Mouse (Mus musculus): ENCODE measurements around the gene Hbq1b.
"Not testable (repeated sequence)": the region's sequence is repeated elsewhere in the genome, so short reads cannot be mapped to it uniquely, and the experiment has no call there.

Hbq1b gene

GRCm38 (mm10) chr11:32267964-32268363 lies 18.8 kb upstream of the Hbq1b start:
- DNase-seq (ENCODE audit: low spot score), result no peak

GRCm38 (mm10) chr11:32268952-32269351 lies 17.8 kb upstream of the Hbq1b start:
- DNase-seq (ENCODE audit: low spot score), result peak; percentile 86

DNA sequence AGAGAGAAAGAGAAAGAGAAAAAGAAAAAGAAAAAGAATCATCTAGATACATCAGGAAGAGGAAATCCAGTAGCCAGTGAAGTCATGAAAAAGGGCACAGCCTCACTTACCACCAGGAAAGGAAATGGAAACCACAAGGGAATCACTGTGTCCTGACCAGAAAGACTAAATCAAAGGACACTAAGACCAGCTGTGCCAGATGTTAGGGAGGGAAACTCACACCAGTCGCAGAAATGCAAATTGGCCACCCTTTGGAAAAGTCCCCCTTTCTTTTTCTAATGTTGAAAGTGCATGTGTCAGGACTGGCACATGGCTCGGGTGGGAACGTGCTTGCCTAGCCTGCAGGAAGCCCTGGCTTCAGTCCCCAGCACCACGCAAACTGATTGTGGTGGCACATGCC lies 15.6 kb upstream of the Hbq1b start:
- DNase-seq (ENCODE audit: low spot score), result no peak

- no peak for DNase-seq (ENCODE audit: low spot score)
Measured at GRCm38 (mm10) chr11:32276347-32276746, 10.4 kb upstream of the Hbq1b start, which contains the start of gene Hba-x. Hba-x (plus strand) TSS chr11:32276400.

- no peak for DNase-seq (ENCODE audit: low spot score)
Measured at GRCm38 (mm10) chr11:32277736-32278457, 8.9 kb upstream of the Hbq1b start.

- no peak for DNase-seq (ENCODE audit: low spot score)
Measured at GRCm38 (mm10) chr11:32278458-32278957, 8.3 kb upstream of the Hbq1b start.

- no peak for DNase-seq (ENCODE audit: low spot score)
Measured at GRCm38 (mm10) chr11:32280646-32281045, 6.1 kb upstream of the Hbq1b start.

DNA sequence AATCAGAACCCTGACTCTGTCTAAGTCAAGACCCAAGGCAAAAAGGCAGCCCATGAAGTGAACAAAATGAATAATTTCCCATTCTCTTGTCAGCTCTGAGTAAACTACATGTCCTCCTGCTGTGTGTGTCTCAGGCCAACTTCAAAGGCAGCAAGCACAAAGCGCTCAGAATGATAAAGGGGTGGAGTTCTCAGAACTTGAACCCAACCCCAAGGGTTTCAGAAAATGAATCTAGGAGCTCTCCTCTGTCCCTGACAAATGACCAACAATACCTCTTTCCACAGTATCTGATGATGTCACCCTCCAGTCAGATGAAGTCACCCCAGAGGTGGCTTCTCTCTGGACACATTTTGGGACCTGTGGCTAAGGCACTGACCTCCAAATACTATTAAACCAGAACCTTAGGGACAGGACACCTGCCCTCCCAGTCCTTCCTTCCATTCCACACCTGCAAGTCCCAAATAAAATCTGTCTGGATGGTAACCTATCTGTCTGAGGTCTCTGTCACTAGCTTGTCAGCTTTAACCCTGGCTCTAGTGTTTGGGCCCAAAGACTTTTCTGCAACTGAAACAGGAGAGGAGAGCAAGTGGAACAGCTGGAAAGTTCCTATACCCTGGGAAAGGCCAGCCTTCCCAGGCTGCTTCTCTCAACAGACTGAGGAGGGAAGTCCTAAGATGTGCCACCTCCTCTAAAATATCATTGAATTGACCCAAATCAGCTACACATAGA lies 5.2 kb upstream of the Hbq1b start:
- DNase-seq (ENCODE audit: low spot score), result no peak

DNA sequence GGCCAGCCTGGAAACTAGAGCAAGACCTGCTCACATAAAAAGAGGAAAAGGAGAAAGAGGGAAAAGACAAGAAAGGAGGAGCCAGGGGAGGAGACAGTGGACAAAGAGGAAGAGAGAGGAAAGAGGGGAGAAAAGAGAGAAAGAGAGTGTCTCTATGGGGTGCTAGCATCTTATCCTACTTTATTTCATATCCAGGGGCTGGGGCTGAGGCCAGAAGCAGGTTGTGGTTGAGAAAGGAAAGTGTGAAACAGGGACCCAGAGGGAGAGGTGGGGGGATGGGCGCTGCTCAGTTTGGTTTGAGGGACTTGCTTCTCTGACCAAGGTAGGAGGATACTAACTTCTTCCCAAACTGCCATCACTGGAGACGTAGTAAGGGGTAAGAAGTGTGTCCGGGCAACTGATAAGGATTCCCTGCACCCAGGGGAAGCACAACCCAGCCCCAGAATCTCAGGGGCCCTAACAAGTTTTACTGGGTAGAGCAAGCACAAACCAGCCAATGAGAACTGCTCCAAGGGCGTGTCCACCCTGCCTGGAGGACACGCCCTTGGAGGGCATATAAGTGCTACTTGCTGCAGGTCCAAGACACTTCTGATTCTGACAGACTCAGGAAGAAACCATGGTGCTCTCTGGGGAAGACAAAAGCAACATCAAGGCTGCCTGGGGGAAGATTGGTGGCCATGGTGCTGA lies 3.5 kb upstream of the Hbq1b start, which contains the start of gene Hba-a1:
Gene Hba-a1, plus strand, starts transcription at position 421 of the 687 bp plus-strand sequence.
- peak; percentile 71 for DNase-seq (ENCODE audit: low spot score)

DNA sequence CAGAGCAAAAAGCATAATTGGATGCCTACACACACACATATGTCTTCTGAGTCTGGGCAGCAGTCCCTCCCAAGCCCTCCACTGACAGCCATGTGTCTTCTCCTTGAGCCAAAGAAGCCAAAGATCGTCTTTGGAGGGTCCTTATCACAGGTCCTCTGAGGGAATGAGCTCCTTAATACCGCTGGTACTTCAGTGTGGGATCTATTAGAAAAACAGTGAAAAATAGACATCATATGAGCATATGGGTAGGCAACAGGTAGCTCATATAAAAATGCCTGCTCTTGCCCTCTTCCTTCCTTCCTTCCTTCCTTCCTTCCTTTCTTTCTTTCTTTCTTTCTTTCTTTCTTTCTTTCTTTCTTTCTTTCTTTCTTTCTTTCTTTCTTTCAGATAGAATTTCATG lies 2.2 kb upstream of the Hbq1b start:
- peak; percentile 81 for DNase-seq (ENCODE audit: low spot score)

GRCm38 (mm10) chr11:32285031-32285775 lies 1.6 kb upstream of the Hbq1b start:
- DNase-seq (ENCODE audit: low spot score), result peak; percentile 89

- not testable (repeated sequence) for DNase-seq (ENCODE audit: low spot score)
Measured at GRCm38 (mm10) chr11:32285887-32286286, 878 bp upstream of the Hbq1b start.

DNA sequence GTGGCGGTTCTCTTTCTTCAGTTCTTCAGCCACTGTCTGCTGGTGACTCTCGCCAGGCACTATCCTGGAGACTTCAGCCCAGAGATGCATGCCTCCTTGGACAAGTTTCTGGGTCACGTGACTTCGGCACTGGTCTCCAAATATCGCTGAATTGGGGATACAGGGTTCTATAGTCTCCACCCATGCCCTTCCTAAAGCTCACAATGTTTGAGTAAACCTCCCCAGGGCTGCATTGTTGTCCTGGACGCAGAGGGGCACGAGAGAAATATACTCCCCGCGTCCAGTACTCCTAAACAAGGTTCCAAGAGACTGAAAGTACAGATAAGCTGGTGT lies 694 bp downstream of the Hbq1b start:
- DNase-seq (ENCODE audit: low spot score), result no peak

- DNase-seq (ENCODE audit: low spot score), result not testable (repeated sequence)
Measured at GRCm38 (mm10) chr11:32292819-32293218, 6.1 kb downstream of the Hbq1b start.

DNA sequence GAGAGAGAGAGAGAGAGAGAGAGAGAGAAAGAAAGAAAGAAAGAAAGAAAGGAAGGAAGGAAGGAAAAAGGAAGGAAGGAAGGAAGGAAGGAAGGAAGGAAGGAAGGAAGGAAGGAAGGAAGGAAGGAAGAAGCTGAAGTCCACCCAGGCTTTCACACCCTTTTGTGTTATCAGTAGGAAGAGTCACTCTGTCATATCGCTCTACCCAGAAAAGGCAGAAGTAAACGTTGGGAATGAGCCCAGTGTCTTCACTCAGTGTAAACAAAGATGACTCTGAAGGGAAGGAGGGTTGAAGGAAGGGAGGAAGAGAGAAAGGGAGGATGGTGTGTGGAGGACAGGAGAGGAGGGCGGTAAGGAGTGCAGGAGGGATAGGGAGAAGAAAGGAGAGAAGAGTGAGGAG lies 6.7 kb downstream of the Hbq1b start:
- DNase-seq (ENCODE audit: low spot score), result peak; percentile 66

DNA sequence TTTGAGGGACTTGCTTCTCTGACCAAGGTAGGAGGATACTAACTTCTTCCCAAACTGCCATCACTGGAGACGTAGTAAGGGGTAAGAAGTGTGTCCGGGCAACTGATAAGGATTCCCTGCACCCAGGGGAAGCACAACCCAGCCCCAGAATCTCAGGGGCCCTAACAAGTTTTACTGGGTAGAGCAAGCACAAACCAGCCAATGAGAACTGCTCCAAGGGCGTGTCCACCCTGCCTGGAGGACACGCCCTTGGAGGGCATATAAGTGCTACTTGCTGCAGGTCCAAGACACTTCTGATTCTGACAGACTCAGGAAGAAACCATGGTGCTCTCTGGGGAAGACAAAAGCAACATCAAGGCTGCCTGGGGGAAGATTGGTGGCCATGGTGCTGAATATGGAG lies 9.4 kb downstream of the Hbq1b start, which contains the start of gene Hba-a2:
Gene Hba-a2, plus strand, starts transcription at position 287 of the 400 bp plus-strand sequence.
- not testable (repeated sequence) for DNase-seq (ENCODE audit: low spot score)

- peak; percentile 71 for DNase-seq (ENCODE audit: low spot score)
Measured at GRCm38 (mm10) chr11:32297417-32297816, 10.7 kb downstream of the Hbq1b start.

DNA sequence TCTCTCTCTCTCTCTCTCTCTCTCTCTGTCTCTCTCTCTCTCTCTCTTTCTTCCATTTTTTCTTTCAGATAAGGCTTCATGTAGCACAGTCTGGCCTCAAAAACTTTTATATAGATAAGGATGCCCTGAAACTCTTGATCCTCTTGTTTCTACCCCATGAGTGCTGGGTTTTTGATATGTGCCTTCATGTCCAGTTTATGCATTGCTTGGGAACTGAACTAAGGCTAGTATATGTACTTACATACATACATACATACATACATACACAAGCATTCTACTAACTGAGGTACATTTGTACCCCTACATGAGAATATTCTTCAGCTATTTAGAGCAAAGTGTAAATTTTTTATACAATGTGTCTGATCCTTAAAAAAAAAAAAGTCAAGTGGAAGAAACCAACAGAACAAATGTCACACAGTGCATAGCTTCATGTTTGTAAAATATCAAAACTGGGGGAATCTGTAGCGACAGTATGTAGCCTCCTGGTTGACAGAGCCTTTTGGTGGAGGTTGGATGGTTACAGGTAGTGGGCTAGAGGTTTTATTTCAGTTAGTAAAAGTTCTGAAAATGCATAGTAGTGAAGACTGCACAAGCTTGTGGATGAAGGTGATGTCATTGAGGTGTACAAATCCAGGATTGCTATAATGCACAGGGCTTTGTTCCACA lies 11.2 kb downstream of the Hbq1b start:
- DNase-seq (ENCODE audit: low spot score), result peak; percentile 78

DNA sequence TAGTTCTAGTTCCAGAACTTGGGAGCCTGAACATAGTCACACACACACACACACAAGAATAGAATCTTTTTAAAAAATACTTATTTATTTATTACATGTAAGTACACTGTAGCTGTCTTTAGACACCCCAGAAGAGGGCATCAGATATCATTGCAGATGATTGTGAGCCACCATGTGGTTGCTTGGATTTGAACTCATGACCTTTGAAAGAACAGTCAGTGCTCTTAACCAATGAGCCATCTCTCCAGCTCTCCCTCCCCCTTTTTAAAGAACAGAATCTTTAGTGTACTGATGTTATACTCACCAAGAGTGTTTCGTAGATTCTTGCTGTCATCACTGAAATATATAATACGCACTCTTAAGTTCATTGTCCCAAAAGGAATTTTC lies 11.8 kb downstream of the Hbq1b start:
- DNase-seq (ENCODE audit: low spot score), result peak; percentile 62

GRCm38 (mm10) chr11:32299865-32300264 lies 13.1 kb downstream of the Hbq1b start, which contains the start of gene Hbq1a:
Hbq1a (plus strand) TSS chr11:32300069.
- DNase-seq (ENCODE audit: low spot score), result not testable (repeated sequence)
